Mouse (Mus musculus) MEL (cell line): ENCODE results near the gene Csf2rb2. TPM values are rescaled to one million over a fixed set of nuclear protein-coding genes. Genes with fewer than 3 reads are reported as not detected.

Experiments
- DNase-seq: peaks from one replicate; pipeline ENCODE4 v3.0.0; 2011; ENCODE audit warnings: low read depth, low spot score
- H3K27ac ChIP-seq: 2 replicates; pipeline ENCODE4 v1.5.1; 2012; ENCODE audit warnings: low read depth, mild to moderate bottlenecking, control low read depth, low read length, moderate library complexity; ENCODE audit not compliant: control insufficient read depth
- H3K27me3 ChIP-seq, 2 experiments: fragments of 150-350 bp in 1 of 2; sonication (generic) in 1 of 2; 2 replicates each; pipeline ENCODE4 v1.6.1; 2012; ENCODE audit warnings: low read length in 2 of 2, mild to moderate bottlenecking in 2 of 2, improper control_type of control experiment in 1 of 2, moderate library complexity in 1 of 2; ENCODE audit not compliant: insufficient read depth in 2 of 2, control insufficient read depth in 1 of 2
- H3K36me3 ChIP-seq, 2 experiments: 2 replicates each; pipeline ENCODE4 v1.6.1; 2012 to 2014; ENCODE audit warnings: low read length in 2 of 2, improper control_type of control experiment in 1 of 2, inconsistent platforms in 1 of 2, mild to moderate bottlenecking in 1 of 2; ENCODE audit not compliant: insufficient read depth in 2 of 2, control insufficient read depth in 1 of 2
- H3K4me1 ChIP-seq, 2 experiments: fragments of 150-350 bp in 1 of 2; sonication (generic) in 1 of 2; 2 replicates each; pipeline ENCODE4 v1.6.1; 2012; ENCODE audit warnings: low read length in 2 of 2, improper control_type of control experiment in 1 of 2, mild to moderate bottlenecking in 1 of 2; ENCODE audit not compliant: insufficient read depth in 2 of 2, control insufficient read depth in 1 of 2
- H3K4me3 ChIP-seq, 2 experiments: fragments of 150-350 bp in 1 of 2; sonication (generic) in 1 of 2; 2 replicates each; pipeline ENCODE4 v1.5.1; 2012; ENCODE audit warnings: low read depth in 2 of 2, low read length in 2 of 2, mild to moderate bottlenecking in 2 of 2, moderate library complexity in 2 of 2, control low read depth in 1 of 2, improper control_type of control experiment in 1 of 2; ENCODE audit not compliant: control insufficient read depth in 1 of 2, insufficient read depth in 1 of 2
- H3K79me2 ChIP-seq: 2 replicates; pipeline ENCODE4 v1.6.1; 2012; ENCODE audit warnings: mild to moderate bottlenecking, low read length, moderate library complexity; ENCODE audit not compliant: control insufficient read depth, poor library complexity, insufficient read depth
- H3K9ac ChIP-seq: 2 replicates; pipeline ENCODE4 v1.6.1; 2012; ENCODE audit warnings: low read depth, mild to moderate bottlenecking, control low read depth, low read length, moderate library complexity; ENCODE audit not compliant: control insufficient read depth, poor library complexity, severe bottlenecking
- H3K9me3 ChIP-seq: fragments of 150-350 bp; sonication (generic); replicated peaks from 2 replicates; pipeline ENCODE4 v1.6.1; 2012; ENCODE audit warnings: mild to moderate bottlenecking, low read length, improper control_type of control experiment, moderate library complexity; ENCODE audit not compliant: insufficient read depth
- BHLHE40 ChIP-seq: IDR thresholded peaks from 2 replicates; pipeline ENCODE4 v1.6.1; 2012; ENCODE audit warnings: low read depth, mild to moderate bottlenecking, inconsistent platforms, low read length, improper control_type of control experiment, borderline replicate concordance
- CHD1 ChIP-seq: IDR thresholded peaks from 2 replicates; pipeline ENCODE4 v1.6.1; 2012; ENCODE audit warnings: low read depth, mild to moderate bottlenecking, inconsistent platforms, low read length, improper control_type of control experiment
- CHD2 ChIP-seq: IDR thresholded peaks from 2 replicates; pipeline ENCODE4 v1.6.1; 2011; ENCODE audit warnings: low read length, improper control_type of control experiment
- CTCF ChIP-seq, 3 experiments: IDR thresholded peaks in 2 of 3; conservative IDR thresholded peaks in 1 of 3; 2 replicates each; pipeline ENCODE4 v1.5.1; 2011 to 2012; ENCODE audit warnings: low read length in 3 of 3, low read depth in 2 of 3, mild to moderate bottlenecking in 2 of 3, improper control_type of control experiment in 1 of 3, inconsistent platforms in 1 of 3, mixed read lengths in 1 of 3, moderate library complexity in 1 of 3; ENCODE audit not compliant: control insufficient read depth in 1 of 3, insufficient read depth in 1 of 3, poor library complexity in 1 of 3, severe bottlenecking in 1 of 3
- ELF1 ChIP-seq: IDR thresholded peaks from 2 replicates; pipeline ENCODE4 v1.6.1; 2014; ENCODE audit warnings: low read depth, mild to moderate bottlenecking, inconsistent platforms, low read length, improper control_type of control experiment, moderate library complexity
- EP300 ChIP-seq, 2 experiments: IDR thresholded peaks; 2 replicates each; pipeline ENCODE4 v1.6.1; 2011; ENCODE audit warnings: improper control_type of control experiment in 2 of 2, low read length in 2 of 2, low read depth in 1 of 2, mild to moderate bottlenecking in 1 of 2
- ETS1 ChIP-seq: IDR thresholded peaks from 2 replicates; pipeline ENCODE4 v1.6.1; 2012; ENCODE audit warnings: low read depth, mild to moderate bottlenecking, inconsistent platforms, low read length, improper control_type of control experiment, moderate library complexity
- GABPA ChIP-seq: IDR thresholded peaks from 2 replicates; pipeline ENCODE4 v1.6.1; 2012; ENCODE audit warnings: low read depth, mild to moderate bottlenecking, inconsistent platforms, low read length, improper control_type of control experiment, moderate library complexity
- GATA1 ChIP-seq: IDR thresholded peaks from 2 replicates; pipeline ENCODE4 v1.6.1; 2011; ENCODE audit warnings: low read depth, low read length, improper control_type of control experiment
- HCFC1 ChIP-seq: IDR thresholded peaks from 2 replicates; pipeline ENCODE4 v1.6.1; 2012; ENCODE audit warnings: low read depth, mild to moderate bottlenecking, inconsistent platforms, low read length, improper control_type of control experiment, moderate library complexity
- JUND ChIP-seq: IDR thresholded peaks from 2 replicates; pipeline ENCODE4 v1.6.1; 2011; ENCODE audit warnings: low read depth, mild to moderate bottlenecking, improper control_type of control experiment, low read length
- KAT2A ChIP-seq: conservative IDR thresholded peaks from 2 replicates; pipeline ENCODE4 v1.6.1; 2012; ENCODE audit warnings: low read depth, low read length, improper control_type of control experiment, inconsistent platforms
- MAFK ChIP-seq: IDR thresholded peaks from 2 replicates; pipeline ENCODE4 v1.6.1; 2011; ENCODE audit warnings: low read depth, mild to moderate bottlenecking, low read length, improper control_type of control experiment, borderline replicate concordance
- MAX ChIP-seq: IDR thresholded peaks from 2 replicates; pipeline ENCODE4 v1.6.1; 2011; ENCODE audit warnings: low read length, improper control_type of control experiment
- MAZ ChIP-seq: IDR thresholded peaks from 2 replicates; pipeline ENCODE4 v1.6.1; 2012; ENCODE audit warnings: low read depth, mild to moderate bottlenecking, inconsistent platforms, low read length, improper control_type of control experiment
- MXI1 ChIP-seq: IDR thresholded peaks from 2 replicates; pipeline ENCODE4 v1.6.1; 2011; ENCODE audit warnings: mild to moderate bottlenecking, low read depth, low read length, improper control_type of control experiment
- MYB ChIP-seq: IDR thresholded peaks from 2 replicates; pipeline ENCODE4 v1.6.1; 2011; ENCODE audit warnings: mild to moderate bottlenecking, low read depth, low read length, improper control_type of control experiment
- MYC ChIP-seq: IDR thresholded peaks from 2 replicates; pipeline ENCODE4 v1.6.1; 2011; ENCODE audit warnings: low read depth, mild to moderate bottlenecking, low read length, improper control_type of control experiment, moderate library complexity
- NELFE ChIP-seq: IDR thresholded peaks from 2 replicates; pipeline ENCODE4 v1.6.1; 2011; ENCODE audit warnings: low read depth, low read length, improper control_type of control experiment
- NRF1 ChIP-seq: IDR thresholded peaks from 2 replicates; pipeline ENCODE4 v1.6.1; 2014; ENCODE audit warnings: low read depth, mild to moderate bottlenecking, inconsistent platforms, low read length, improper control_type of control experiment, moderate library complexity; ENCODE audit not compliant: poor library complexity, insufficient read depth, severe bottlenecking
- POLR2AphosphoS2 ChIP-seq: IDR thresholded peaks from 2 replicates; pipeline ENCODE4 v1.6.1; 2011; ENCODE audit warnings: low read length, improper control_type of control experiment
- POLR2AphosphoS5 ChIP-seq: IDR thresholded peaks from 2 replicates; pipeline ENCODE4 v1.6.1; 2012; ENCODE audit warnings: low read depth, borderline replicate concordance, mild to moderate bottlenecking, inconsistent platforms, low read length, moderate library complexity, mixed read lengths
- RAD21 ChIP-seq: IDR thresholded peaks from 2 replicates; pipeline ENCODE4 v1.6.1; 2011; ENCODE audit warnings: mild to moderate bottlenecking, low read depth, low read length, improper control_type of control experiment
- RCOR1 ChIP-seq: IDR thresholded peaks from 2 replicates; pipeline ENCODE4 v1.6.1; 2012; ENCODE audit warnings: low read depth, mild to moderate bottlenecking, inconsistent platforms, low read length, improper control_type of control experiment
- SIN3A ChIP-seq: IDR thresholded peaks from 2 replicates; pipeline ENCODE4 v1.6.1; 2012; ENCODE audit warnings: low read length, improper control_type of control experiment, inconsistent platforms
- TAL1 ChIP-seq: IDR thresholded peaks from 2 replicates; pipeline ENCODE4 v1.6.1; 2012; ENCODE audit warnings: mild to moderate bottlenecking, inconsistent platforms, low read length, moderate library complexity, mixed read lengths
- TBP ChIP-seq: IDR thresholded peaks from 2 replicates; pipeline ENCODE4 v1.8.0; 2011; ENCODE audit warnings: low read depth, low read length, improper control_type of control experiment
- TCF12 ChIP-seq: IDR thresholded peaks from 2 replicates; pipeline ENCODE4 v1.6.1; 2014; ENCODE audit warnings: low read depth, mild to moderate bottlenecking, inconsistent platforms, low read length, improper control_type of control experiment, moderate library complexity
- USF1 ChIP-seq: IDR thresholded peaks from 2 replicates; pipeline ENCODE4 v1.6.1; 2014; ENCODE audit warnings: low read depth, mild to moderate bottlenecking, inconsistent platforms, low read length, improper control_type of control experiment, moderate library complexity
- USF2 ChIP-seq, 2 experiments: IDR thresholded peaks; 2 replicates each; pipeline ENCODE4 v1.6.1; 2011 to 2012; ENCODE audit warnings: improper control_type of control experiment in 2 of 2, low read length in 2 of 2, borderline replicate concordance in 1 of 2, inconsistent platforms in 1 of 2, low read depth in 1 of 2, mild to moderate bottlenecking in 1 of 2; ENCODE audit not compliant: insufficient read depth in 1 of 2
- ZC3H11A ChIP-seq: IDR thresholded peaks from 2 replicates; pipeline ENCODE4 v1.6.1; 2012; ENCODE audit warnings: low read depth, mild to moderate bottlenecking, inconsistent platforms, low read length, improper control_type of control experiment
- ZMIZ1 ChIP-seq: IDR thresholded peaks from 2 replicates; pipeline ENCODE4 v1.6.1; 2012; ENCODE audit warnings: low read depth, mild to moderate bottlenecking, inconsistent platforms, low read length, improper control_type of control experiment, moderate library complexity
- ZNF384 ChIP-seq: IDR thresholded peaks from 2 replicates; pipeline ENCODE4 v1.6.1; 2012; ENCODE audit warnings: low read depth, mild to moderate bottlenecking, inconsistent platforms, low read length, improper control_type of control experiment
- polyA plus RNA-seq, 2 experiments: library from polyadenylated mRNA; stranded (reverse) in 1 of 2; unstranded in 1 of 2; fragments of >175 nt in 1 of 2; fragments of >200 nt in 1 of 2; gene quantifications; 2 replicates each; pipeline versions ENCODE4 v1.2.1 to v1.2.4; 2012; ENCODE audit warnings: low replicate concordance in 2 of 2, low read depth in 1 of 2; ENCODE audit not compliant: insufficient read length in 2 of 2, insufficient read depth in 1 of 2, missing spikeins in 1 of 2
- total RNA-seq: library from RNA; depleted of rRNA; stranded (reverse); fragments of 300-350 nt; gene quantifications from 2 replicates; pipeline ENCODE4 v1.2.3, GENCODE M21; 2012; rRNA removed

The Csf2rb2 gene
- total RNA-seq (0.33 and 0.54 TPM in 2 replicates), polyA plus RNA-seq (1 to 10 TPM in 1 of 2 experiments, not detected in 1; 1.8 TPM)

DNA sequence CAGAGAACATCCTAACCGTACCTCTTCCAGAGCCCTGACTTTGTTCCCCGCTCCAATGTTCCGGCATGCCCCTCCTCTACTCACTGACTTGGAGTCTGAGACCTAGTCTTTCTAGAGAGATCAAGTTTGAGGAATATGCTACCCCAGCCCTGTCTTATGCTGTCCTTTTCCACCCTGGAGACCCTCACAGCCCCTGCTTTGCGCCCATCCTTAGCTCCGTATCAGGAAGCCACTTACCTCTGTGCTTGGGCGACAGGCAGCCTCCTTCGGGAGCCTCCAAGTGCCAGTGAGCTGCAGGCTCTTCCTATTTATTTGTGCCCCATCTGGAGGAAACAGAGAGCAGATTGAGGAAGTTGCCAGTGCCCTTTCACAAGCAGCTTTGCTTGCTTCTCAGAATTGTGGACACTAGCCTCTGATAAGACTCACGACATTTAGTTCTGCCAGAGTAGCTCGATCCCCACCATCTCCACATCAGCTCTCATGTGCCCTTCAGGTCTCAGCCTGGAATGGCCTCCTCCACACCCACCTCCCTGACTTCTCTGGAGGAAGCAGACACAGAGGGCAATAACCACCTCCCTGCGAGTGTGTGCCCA is at the start of gene Csf2rb2:
Csf2rb2 (minus strand) TSS at position 381 of the 593 bp plus-strand sequence.
- peak; percentile 64 for DNase-seq
- peak within 1 kb of the TSS in 1 of 2 experiments; percentile 28; a peak in 2 of 4 replicates for H3K4me3 ChIP-seq

GRCm38 (mm10) chr15:78354958-78355357 is 49.4 kb upstream of the Csf2rb2 start:
- Histone ChIP-seq H3K27ac (no peak overlapping the region), H3K9ac (no peak overlapping the region), H3K79me2 (no peaks in the 10 kb centered on the region), H3K27me3 (peaks cover 0 to 6% of the 10 kb centered on the region in 2 experiments), H3K4me1 (no peaks in the 10 kb centered on the region), H3K36me3 (no peaks in the 10 kb centered on the region), H3K9me3 (no peaks in the 10 kb centered on the region), H3K4me3 (no peak overlapping the region)
- DNase-seq: peak; percentile 58
- TF ChIP-seq CTCF (IDR thresholded peaks at IDR 0.05 in 2 of 3, conservative IDR thresholded peaks at IDR 0.05 in 1 of 3; ENCODE audit: control insufficient read depth in 1 of 3, insufficient read depth in 1 of 3, low read depth in 2 of 3, low read length in 3 of 3, poor library complexity in 1 of 3, severe bottlenecking in 1 of 3): peak; percentile 43 to 74 (median 72)
- TF ChIP-seq TAL1: no peak
- TF ChIP-seq NELFE: no peak
- TF ChIP-seq KAT2A: no peak
- TF ChIP-seq NRF1: no peak
- peak; percentile 80 for TF ChIP-seq RAD21
- no peak for TF ChIP-seq EP300 (IDR thresholded peaks at IDR 0.05; ENCODE audit: low read depth in 1 of 2, low read length in 2 of 2)
- TF ChIP-seq ETS1: no peak
- peak; percentile 71 for TF ChIP-seq ZC3H11A
- no peak for TF ChIP-seq ZMIZ1
- no peak for TF ChIP-seq SIN3A
- no peak for TF ChIP-seq GATA1
- no peak for TF ChIP-seq HCFC1
- TF ChIP-seq CHD2: no peak
- TF ChIP-seq JUND: no peak
- TF ChIP-seq MAX: no peak
- no peak for TF ChIP-seq USF1
- TF ChIP-seq ZNF384: no peak
- no peak for TF ChIP-seq POLR2AphosphoS2
- no peak for TF ChIP-seq MYB
- TF ChIP-seq GABPA: no peak

More for the DNA sequence above, at the start of gene Csf2rb2:
- Histone ChIP-seq H3K79me2 (no peaks in the 10 kb centered on the region), H3K27ac (peak within 1 kb of the TSS; percentile 48), H3K4me1 (peaks cover 0 to 19% of the 10 kb centered on the region in 2 experiments; a peak in 3 of 4 replicates), H3K27me3 (no peaks in the 10 kb centered on the region), H3K9me3 (no peaks in the 10 kb centered on the region), H3K9ac (peak within 1 kb of the TSS; percentile 31), H3K36me3 (peaks cover 0 to 8% of the 10 kb centered on the region in 2 experiments; a peak in 2 of 4 replicates)
- TF ChIP-seq JUND (no peak), EP300 (IDR thresholded peaks at IDR 0.05; ENCODE audit: low read depth in 1 of 2, low read length in 2 of 2) (peak; percentile 43 to 59), KAT2A (no peak), BHLHE40 (no peak), GABPA (no peak), CHD2 (no peak), MYC (no peak), GATA1 (peak; percentile 43; the same call in 1 of the 2 replicates), CHD1 (no peak), NELFE (no peak), ELF1 (0 out of 2 replicates have a peak, but pooled peaks have one; percentile 18), ZC3H11A (no peak), TCF12 (0 out of 2 replicates have a peak, but pooled peaks have one; percentile 23), USF2 (IDR thresholded peaks at IDR 0.05; ENCODE audit: borderline replicate concordance in 1 of 2, insufficient read depth in 1 of 2, low read depth in 1 of 2, low read length in 2 of 2) (no peak), CTCF (IDR thresholded peaks at IDR 0.05 in 2 of 3, conservative IDR thresholded peaks at IDR 0.05 in 1 of 3; ENCODE audit: control insufficient read depth in 1 of 3, insufficient read depth in 1 of 3, low read depth in 2 of 3, low read length in 3 of 3, poor library complexity in 1 of 3, severe bottlenecking in 1 of 3) (no peak), RCOR1 (peak; percentile 46; the same call in 1 of the 2 replicates), SIN3A (no peak), RAD21 (no peak), HCFC1 (no peak), MAZ (no peak), TBP (peak; percentile 93), MAFK (no peak), MYB (no peak), TAL1 (peak; percentile 59), MXI1 (no peak), POLR2AphosphoS5 (no peak)
